Mouse (Mus musculus) cerebellum, adult 2 months (tissue): ENCODE data around the gene Dpysl5. TPM values are rescaled to one million over a fixed set of nuclear protein-coding genes. Genes with fewer than 3 reads are reported as not detected.

Experiments used
- DNase-seq, 2 experiments: peaks; one replicate each; pipeline ENCODE4 v3.0.0; 2021
- H3K27ac ChIP-seq: fragments of 200-500 bp; 2 replicates; pipeline ENCODE4 v1.5.1; 2012; ENCODE audit warnings: low read length, control low read depth, inconsistent platforms; ENCODE audit not compliant: insufficient read depth
- H3K27me3 ChIP-seq: fragments of 200-500 bp; 2 replicates; pipeline ENCODE4 v1.6.1; 2012; ENCODE audit warnings: inconsistent platforms, mild to moderate bottlenecking, low read length, moderate library complexity; ENCODE audit not compliant: control insufficient read depth, insufficient read depth
- H3K4me1 ChIP-seq: fragments of 200-500 bp; 2 replicates; pipeline ENCODE4 v1.6.1; 2011; ENCODE audit warnings: low read length; ENCODE audit not compliant: control insufficient read depth, insufficient read depth
- H3K4me3 ChIP-seq: fragments of 200-500 bp; replicated peaks from 2 replicates; pipeline ENCODE3; 2011; ENCODE audit warnings: mild to moderate bottlenecking, low read depth, low read length, control low read depth; ENCODE audit not compliant: insufficient read depth
- CTCF ChIP-seq: fragments of 200-500 bp; IDR thresholded peaks from 2 replicates; pipeline ENCODE4 v1.5.1; 2011; ENCODE audit warnings: low read depth, mild to moderate bottlenecking, control low read depth, low read length, moderate library complexity, borderline replicate concordance; ENCODE audit not compliant: insufficient read depth
- POLR2A ChIP-seq: fragments of 200-500 bp; IDR thresholded peaks from 2 replicates; pipeline ENCODE4 v1.6.1; 2011; ENCODE audit warnings: low read length, control low read depth, borderline replicate concordance; ENCODE audit not compliant: insufficient read depth
- WGBS: fragments of 180-500 bp; shearing (Covaris S2); methylation state at CpG from one replicate; pipeline ENCODE4 v1.1.7; 2018; 5-methylcytosine and 5-hydroxymethylcytosine counted together
- polyA plus RNA-seq: library from polyadenylated mRNA; depleted of rRNA; stranded (reverse); fragments of >200 nt; gene quantifications from 2 replicates; pipeline ENCODE4 v1.2.3, GENCODE M21; 2012

Gene Dpysl5
- polyA plus RNA-seq, 1 experiment = 24.2 TPM

DNA sequence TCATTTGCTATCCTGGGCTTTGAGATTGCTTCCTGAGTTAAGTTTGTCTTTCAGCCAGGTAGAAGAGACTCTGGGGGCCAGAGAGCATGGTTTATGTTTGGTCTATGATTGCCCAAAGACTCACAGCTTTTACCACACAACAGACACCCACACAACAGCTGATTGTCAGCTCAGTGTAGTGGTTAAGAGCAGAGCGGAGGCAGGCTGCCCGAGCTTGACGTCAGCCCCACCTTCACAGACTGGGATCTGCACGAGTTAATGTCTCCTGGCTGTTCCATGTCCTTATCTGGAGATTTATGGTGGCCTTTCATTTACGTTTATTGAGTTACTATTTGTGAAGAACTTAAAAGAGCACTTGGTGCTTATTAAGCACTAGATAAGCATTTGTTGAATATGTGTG, 43.9 kb downstream of the Dpysl5 start:
- DNase-seq = no peak
- peaks cover 8% of the 10 kb centered on the region for H3K4me1 ChIP-seq
- TF ChIP-seq CTCF (no peak), POLR2A (no peak)
- no peak overlapping the region for H3K4me3 ChIP-seq
- H3K27me3 ChIP-seq = no peaks in the 10 kb centered on the region
- WGBS = 94% methylated on average over 5 of the region's 5 CpGs
- H3K27ac ChIP-seq = no peak overlapping the region

DNA sequence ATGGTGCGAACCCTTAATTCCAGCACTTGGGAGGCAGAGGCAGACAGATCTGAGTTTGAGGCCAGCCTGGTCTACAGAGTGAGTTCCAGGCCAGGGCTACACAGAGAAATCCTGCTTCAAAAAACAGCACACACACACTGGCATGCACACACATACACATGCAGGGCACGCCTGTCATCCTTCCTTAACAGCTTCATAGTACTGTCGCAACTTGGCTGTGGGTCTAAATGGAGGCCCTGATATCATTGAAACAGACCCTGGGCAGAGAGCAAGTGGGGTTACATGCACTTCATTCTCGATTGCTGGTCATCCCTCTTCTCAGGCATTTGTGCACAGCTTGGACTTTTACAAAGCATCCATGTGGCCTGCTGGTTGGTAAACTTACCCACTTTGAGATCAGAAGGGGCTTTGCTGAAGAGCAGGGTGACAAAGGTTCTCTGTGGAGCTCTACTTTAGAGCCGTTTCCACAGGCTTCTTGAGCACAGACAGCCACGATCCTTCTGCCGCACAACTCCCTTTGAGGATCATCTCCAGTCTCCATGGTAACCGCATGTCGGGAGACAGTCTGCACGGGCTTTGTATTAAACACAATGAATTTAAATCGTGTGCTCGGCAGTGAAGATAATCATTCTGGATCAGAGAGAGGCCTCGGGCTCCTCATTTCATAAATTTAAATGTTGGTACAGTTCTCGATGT, 51.6 kb downstream of the Dpysl5 start:
- 41% methylated on average over 14 of the region's 14 CpGs for WGBS
- Histone ChIP-seq H3K4me3 (no peak overlapping the region), H3K27ac (no peak overlapping the region), H3K27me3 (no peaks in the 10 kb centered on the region), H3K4me1 (peaks cover 4% of the 10 kb centered on the region; the same call in 1 of the 2 replicates)
- no peak for DNase-seq
- TF ChIP-seq POLR2A (no peak), CTCF (no peak)

DNA sequence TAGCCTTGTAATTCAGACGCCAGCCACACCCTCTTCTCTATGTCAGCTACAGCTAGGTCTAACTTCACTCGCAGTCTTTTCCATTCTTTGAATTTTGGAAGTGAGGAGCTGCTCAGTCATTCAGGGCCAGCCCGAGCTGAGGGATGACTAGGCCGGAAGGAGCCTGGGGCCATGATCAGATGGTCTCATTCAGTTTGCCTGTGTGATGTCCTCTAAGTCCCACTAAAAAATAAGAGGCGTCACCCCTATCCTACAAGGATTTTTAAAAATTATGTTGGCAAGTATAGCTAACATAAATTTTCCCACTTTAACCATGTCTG, 52.1 kb downstream of the Dpysl5 start:
- Histone ChIP-seq H3K4me3 (no peak overlapping the region), H3K27me3 (no peaks in the 10 kb centered on the region), H3K27ac (no peak overlapping the region), H3K4me1 (peaks cover 9% of the 10 kb centered on the region)
- 65% methylated on average over 5 of the region's 5 CpGs for WGBS
- DNase-seq = no peak
- TF ChIP-seq POLR2A = no peak
- TF ChIP-seq CTCF = no peak

GRCm38 (mm10) chr5:30765596-30766370, 54.4 kb downstream of the Dpysl5 start:
- Histone ChIP-seq H3K4me1 (peaks cover 17% of the 10 kb centered on the region), H3K27ac (no peak overlapping the region), H3K4me3 (no peak overlapping the region), H3K27me3 (no peaks in the 10 kb centered on the region)
- DNase-seq = no peak
- TF ChIP-seq CTCF (no peak), POLR2A (no peak)
- 75% methylated on average over 12 of the region's 12 CpGs for WGBS

DNA sequence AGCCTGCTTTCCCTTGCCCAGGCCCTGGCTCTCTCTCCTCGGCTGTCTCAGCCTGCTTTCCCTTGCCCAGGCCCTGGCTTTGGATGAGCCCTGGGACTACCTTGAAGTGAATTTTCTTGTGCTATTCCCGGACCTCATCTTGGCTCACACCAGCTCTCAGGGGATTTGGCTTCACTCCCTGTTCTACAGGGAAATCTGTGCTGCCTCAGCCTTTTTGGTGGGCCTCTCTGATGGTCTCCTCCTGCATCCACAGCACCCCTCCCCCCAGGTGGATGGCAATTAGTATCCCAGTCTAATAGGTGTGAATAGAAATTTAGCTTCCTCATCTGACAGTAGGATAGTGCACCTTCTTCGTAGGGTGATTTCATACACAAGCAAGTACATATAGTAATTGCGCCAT, 56.7 kb downstream of the Dpysl5 start:
- H3K4me3 ChIP-seq = no peak overlapping the region
- peak in 1 of 2 experiments; percentile 18 for DNase-seq
- TF ChIP-seq POLR2A (no peak), CTCF (no peak)
- H3K27ac ChIP-seq = peak overlapping the region; percentile 16
- H3K27me3 ChIP-seq = no peaks in the 10 kb centered on the region
- WGBS = 35% methylated on average over 4 of the region's 4 CpGs
- peaks cover 17% of the 10 kb centered on the region for H3K4me1 ChIP-seq

GRCm38 (mm10) chr5:30768598-30768997, 57.2 kb downstream of the Dpysl5 start:
- peaks cover 17% of the 10 kb centered on the region for H3K4me1 ChIP-seq
- TF ChIP-seq CTCF = no peak
- no peak for TF ChIP-seq POLR2A
- no peak overlapping the region for H3K4me3 ChIP-seq
- no peak overlapping the region for H3K27ac ChIP-seq
- DNase-seq = peak; percentile 37 to 41
- no peaks in the 10 kb centered on the region for H3K27me3 ChIP-seq
- 9% methylated on average over 9 of the region's 9 CpGs for WGBS

- no peak overlapping the region for H3K27ac ChIP-seq
- H3K4me3 ChIP-seq = no peak overlapping the region
- H3K27me3 ChIP-seq = no peaks in the 10 kb centered on the region
- H3K4me1 ChIP-seq = peaks cover 17% of the 10 kb centered on the region
- WGBS = 67% methylated on average over 9 of the region's 9 CpGs
- TF ChIP-seq CTCF (no peak), POLR2A (no peak)
- no peak for DNase-seq
These were observed 57.7 kb downstream of the Dpysl5 start for GRCm38 (mm10) chr5:30769075-30769474.
